8 mouse cellular contexts compared by ENCODE assay signal in the genomic region with DNA sequence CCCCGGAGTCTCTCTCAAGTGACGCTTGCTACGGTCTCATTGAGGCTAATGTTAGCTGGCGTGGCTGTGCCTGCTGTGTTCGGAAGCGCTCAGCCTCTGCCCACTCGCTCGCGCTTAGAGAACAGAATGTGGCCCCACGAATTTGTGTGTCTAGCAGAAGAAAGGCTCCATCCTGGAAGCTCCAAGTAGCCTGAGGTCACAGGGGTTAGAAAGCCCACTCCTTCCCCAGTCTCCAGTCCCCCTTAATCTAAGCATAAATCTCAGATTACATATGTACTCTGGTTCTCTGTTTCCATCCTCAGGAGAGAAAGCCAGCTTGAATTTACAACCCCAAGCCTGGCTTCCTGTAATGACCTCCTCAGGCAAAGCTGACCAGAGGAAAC.
DNase-seq lines count a peak whose midpoint lies in the region; ATAC-seq and TF ChIP-seq lines count a peak whose summit lies in the region.

No protein-coding gene starts in this region.

- intact Hi-C loops in left cerebral cortex, adult 2 months (cut with DNase I): no loop called here

- DNase-seq in cerebellum, postnatal 10 days: peak; percentile 55 to 59
- no peak for DNase-seq in cerebellum, adult 18-20 months
- DNase-seq in right cerebral cortex, adult 18-20 months: peak; percentile 13
- DNase-seq in right cerebral cortex, postnatal 10 days (ENCODE audit: low spot score in 2 of 2): no peak
- DNase-seq in limb, embryonic 10.5 days (ENCODE audit: low spot score): peak; percentile 51
- no peak for DNase-seq in left cerebral cortex, adult 2 months (ENCODE audit: extremely low spot score in 1 of 2, low spot score in 2 of 2)
- DNase-seq in urinary bladder, postnatal 36 days (ENCODE audit: low spot score in 2 of 2): no peak

- peaks cover 36% of the 10 kb centered on the region for H3K4me1 ChIP-seq in limb, embryonic 10.5 days
- peaks cover 30% of the 10 kb centered on the region for H3K4me1 ChIP-seq in stomach, embryonic 15.5 days

- no peak overlapping the region for H3K9ac ChIP-seq in stomach, embryonic 15.5 days

- no peaks in the 10 kb centered on the region for H3K27me3 ChIP-seq in limb, embryonic 10.5 days (ENCODE audit: low read depth, poor library complexity, severe bottlenecking)
- no peaks in the 10 kb centered on the region for H3K27me3 ChIP-seq in stomach, embryonic 15.5 days (replicated peaks)

- no peak for ATAC-seq in stomach, embryonic 15.5 days (ENCODE audit: insufficient read depth, low FRiP score, low read depth)

- peak overlapping the region; percentile 84 for H3K27ac ChIP-seq in limb, embryonic 10.5 days
- peak overlapping the region; percentile 89 for H3K27ac ChIP-seq in stomach, embryonic 15.5 days
- no peak overlapping the region for H3K27ac ChIP-seq in left cerebral cortex, adult 2 months

- H3K4me3 ChIP-seq in limb, embryonic 10.5 days: peak overlapping the region; percentile 32
- no peak overlapping the region; the same call in 1 of the 2 replicates for H3K4me3 ChIP-seq in stomach, embryonic 15.5 days (replicated peaks)
- no peak overlapping the region for H3K4me3 ChIP-seq in left cerebral cortex, adult 2 months

- TF ChIP-seq CTCF in left cerebral cortex, adult 2 months (IDR thresholded peaks at IDR 0.05): no peak

- H3K4me2 ChIP-seq in stomach, embryonic 15.5 days: peak overlapping the region; percentile 50

- 27% methylated on average over 10 of the region's 10 CpGs for WGBS in limb, embryonic 10.5 days
- 32% methylated on average over 10 of the region's 10 CpGs for WGBS in stomach, embryonic 15.5 days

- H3K36me3 ChIP-seq in limb, embryonic 10.5 days: no peaks in the 10 kb centered on the region
- no peaks in the 10 kb centered on the region for H3K36me3 ChIP-seq in stomach, embryonic 15.5 days

- H3K9me3 ChIP-seq in limb, embryonic 10.5 days (replicated peaks): no peaks in the 10 kb centered on the region
- no peaks in the 10 kb centered on the region for H3K9me3 ChIP-seq in stomach, embryonic 15.5 days

Comparison
In these comparisons a context has a peak if more than half of its experiments do, and no peak if none do; other contexts are left out.
1. DNase-seq: peak in cerebellum, postnatal 10 days (2 of 2), right cerebral cortex, adult 18-20 months (single experiment) and limb, embryonic 10.5 days (single experiment); none in cerebellum, adult 18-20 months (0 of 2), right cerebral cortex, postnatal 10 days (0 of 2), left cerebral cortex, adult 2 months (0 of 2) and urinary bladder, postnatal 36 days (0 of 2).